Mouse (Mus musculus) forebrain, embryonic 12.5 days (tissue): ENCODE data around the gene Chrna1. TPM values are rescaled to one million over a fixed set of nuclear protein-coding genes. Genes with fewer than 3 reads are reported as not detected.

Source experiments
- ATAC-seq: fragments of 200-750 bp; cut with Nextera tagmentation; 2 replicates; pipeline ENCODE4 v1.8.0; 2017; ENCODE audit warnings: moderate TSS enrichment; ENCODE audit not compliant: low FRiP score
- H3K27ac ChIP-seq: fragments of 300-500 bp; sonication (generic); 2 replicates; pipeline ENCODE4 v1.5.1; 2016; ENCODE audit warnings: mild to moderate bottlenecking
- H3K27me3 ChIP-seq: fragments of 300-500 bp; sonication (generic); 2 replicates; pipeline ENCODE4 v1.6.1; 2016; ENCODE audit warnings: mild to moderate bottlenecking
- H3K36me3 ChIP-seq: fragments of 300-500 bp; sonication (generic); replicated peaks from 2 replicates; pipeline ENCODE4 v1.6.1; 2016; ENCODE audit warnings: mild to moderate bottlenecking
- H3K4me1 ChIP-seq: fragments of 300-500 bp; sonication (generic); 2 replicates; pipeline ENCODE4 v1.6.1; 2016
- H3K4me2 ChIP-seq: fragments of 300-500 bp; sonication (generic); 2 replicates; pipeline ENCODE4 v1.6.1; 2016; ENCODE audit warnings: mild to moderate bottlenecking, moderate library complexity
- H3K4me3 ChIP-seq: fragments of 300-500 bp; sonication (generic); replicated peaks from 2 replicates; pipeline ENCODE4 v1.5.1; 2016; ENCODE audit warnings: mild to moderate bottlenecking
- H3K9ac ChIP-seq: fragments of 300-500 bp; sonication (generic); 2 replicates; pipeline ENCODE4 v1.6.1; 2016; ENCODE audit warnings: mild to moderate bottlenecking
- H3K9me3 ChIP-seq: fragments of 300-500 bp; sonication (generic); 2 replicates; pipeline ENCODE4 v1.6.1; 2016
- WGBS: fragments of 180-500 bp; shearing (Covaris S2); methylation state at CpG from one replicate; pipeline ENCODE4 v1.1.7; 2016; 5-methylcytosine and 5-hydroxymethylcytosine counted together
- polyA plus RNA-seq: library from polyadenylated mRNA; unstranded; fragments of >200 nt; fragmentation: Nextera tagmentation; extraction: Ambion mirVana; gene quantifications from 2 replicates; pipeline ENCODE4 v1.2.1, GENCODE M21; 2016

The Chrna1 gene
- polyA plus RNA-seq, 1 experiment from 2014 or later = 0.10 TPM

DNA sequence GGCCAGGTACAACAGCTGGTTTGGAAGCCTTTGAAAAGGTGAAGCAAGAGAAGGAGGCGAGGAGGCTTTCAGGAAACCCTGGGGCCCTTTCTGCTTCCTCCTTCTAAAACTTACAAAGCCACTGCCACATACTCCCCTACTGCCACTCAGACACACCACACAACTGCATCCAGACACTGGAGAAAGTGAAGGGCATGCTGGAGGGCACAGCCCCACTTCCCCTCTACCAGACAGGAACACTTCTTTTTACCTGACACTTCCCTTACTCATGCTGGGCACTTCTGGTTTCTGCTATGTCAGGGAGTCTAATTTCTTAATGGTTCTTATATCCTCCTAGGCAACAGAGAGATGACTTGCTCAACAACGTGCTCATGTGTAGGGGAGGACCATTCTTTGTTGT is 31.6 kb downstream of the Chrna1 start:
- H3K36me3 ChIP-seq = no peaks in the 10 kb centered on the region
- peaks cover 3% of the 10 kb centered on the region; the same call in 1 of the 2 replicates for H3K4me1 ChIP-seq
- H3K9me3 ChIP-seq = no peaks in the 10 kb centered on the region
- no peak overlapping the region for H3K27ac ChIP-seq
- H3K4me3 ChIP-seq = no peak overlapping the region
- no peak overlapping the region for H3K4me2 ChIP-seq
- no peak for ATAC-seq
- peaks cover 7% of the 10 kb centered on the region; the same call in 1 of the 2 replicates for H3K27me3 ChIP-seq
- no peak overlapping the region for H3K9ac ChIP-seq
- WGBS = 70% methylated on average over 2 of the region's 2 CpGs

DNA sequence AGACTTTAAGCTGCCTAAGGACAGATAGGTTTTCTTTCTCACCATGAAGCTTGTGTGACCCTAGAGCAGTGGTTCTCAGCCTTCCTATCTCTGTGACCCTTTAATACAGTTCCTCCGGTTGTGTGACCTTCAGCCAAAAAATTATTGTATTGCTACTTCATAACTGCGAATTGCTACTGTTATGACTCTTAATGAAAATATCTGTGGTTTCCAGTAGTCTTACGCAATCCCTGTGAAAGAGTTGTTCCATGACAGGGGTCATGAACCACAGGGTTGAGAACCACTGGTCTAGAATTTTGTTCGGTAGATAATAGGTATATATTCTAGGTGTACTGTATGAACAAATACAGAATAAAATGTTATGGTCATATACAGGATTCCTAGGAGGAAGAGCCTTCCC is 32.9 kb downstream of the Chrna1 start:
- no peaks in the 10 kb centered on the region for H3K9me3 ChIP-seq
- WGBS = 91% methylated on average over 4 of the region's 4 CpGs
- H3K36me3 ChIP-seq = no peaks in the 10 kb centered on the region
- H3K4me3 ChIP-seq = no peak overlapping the region
- H3K4me2 ChIP-seq = no peak overlapping the region
- peaks cover 7% of the 10 kb centered on the region; the same call in 1 of the 2 replicates for H3K27me3 ChIP-seq
- H3K4me1 ChIP-seq = peaks cover 3% of the 10 kb centered on the region; the same call in 1 of the 2 replicates
- no peak overlapping the region for H3K9ac ChIP-seq
- no peak overlapping the region for H3K27ac ChIP-seq
- ATAC-seq = no peak

DNA sequence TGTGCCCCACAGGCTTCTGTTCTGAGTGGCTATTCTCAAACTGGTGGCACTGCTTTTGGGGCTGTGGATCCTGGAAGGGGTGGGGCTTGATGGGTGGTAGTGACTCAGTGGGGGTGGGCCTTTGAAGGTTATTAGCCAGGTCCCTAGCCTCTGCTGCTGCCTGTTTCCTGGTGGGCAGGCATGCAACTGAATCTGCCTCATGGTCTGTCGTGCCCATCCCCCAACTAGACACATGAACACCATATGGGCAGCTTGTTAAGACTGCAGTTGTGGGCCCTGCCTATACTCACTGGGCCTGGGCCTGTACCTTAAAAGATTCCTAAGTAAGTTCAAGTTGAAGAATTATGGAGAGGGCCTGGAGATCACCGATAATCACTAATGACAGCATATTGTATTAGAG is 34.6 kb downstream of the Chrna1 start:
- Histone ChIP-seq H3K4me2 (no peak overlapping the region), H3K4me1 (peaks cover 6% of the 10 kb centered on the region), H3K27me3 (peaks cover 7% of the 10 kb centered on the region; the same call in 1 of the 2 replicates), H3K27ac (no peak overlapping the region), H3K9ac (no peak overlapping the region), H3K4me3 (no peak overlapping the region), H3K36me3 (no peaks in the 10 kb centered on the region), H3K9me3 (no peaks in the 10 kb centered on the region)
- 78% methylated on average over 2 of the region's 2 CpGs for WGBS
- no peak for ATAC-seq

DNA sequence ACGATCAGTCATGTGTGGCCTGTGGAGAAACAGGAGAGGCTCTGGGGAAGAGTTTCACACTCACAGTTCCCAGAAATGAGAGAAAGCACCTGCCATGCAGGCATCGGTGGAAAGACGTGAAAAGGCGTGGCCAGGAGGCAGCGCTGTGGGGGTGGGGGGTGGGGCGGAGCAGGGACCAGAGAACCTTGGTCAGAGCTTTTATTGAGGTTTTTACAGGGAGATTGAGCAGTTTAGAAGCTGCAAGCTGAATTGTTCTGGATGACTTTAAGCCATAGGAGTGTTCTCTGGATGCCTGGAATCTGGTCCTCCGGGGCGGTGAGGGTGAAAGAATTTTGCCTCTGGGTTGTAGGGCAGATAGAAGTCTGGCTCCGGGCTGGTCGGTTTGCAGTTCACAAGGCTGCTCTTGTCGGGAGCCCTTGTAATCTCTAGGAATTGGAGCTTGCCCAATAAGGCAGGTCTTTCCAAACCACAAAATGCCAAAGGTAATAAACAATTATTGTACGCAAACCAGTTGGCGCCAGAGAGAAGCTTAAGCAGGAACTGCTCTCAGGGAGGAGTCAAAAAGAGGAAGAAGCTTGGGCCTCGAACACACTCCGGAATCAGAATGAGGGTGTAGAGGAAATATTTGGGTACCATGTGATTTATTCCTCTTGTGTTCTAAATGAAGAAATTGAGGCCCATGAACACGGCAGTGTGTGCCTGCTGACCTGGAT is 39.5 kb downstream of the Chrna1 start:
- H3K27me3 ChIP-seq = peaks cover 12% of the 10 kb centered on the region; the same call in 1 of the 2 replicates
- peak overlapping the region; percentile 33 for H3K4me2 ChIP-seq
- no peaks in the 10 kb centered on the region for H3K9me3 ChIP-seq
- no peak overlapping the region for H3K27ac ChIP-seq
- no peak for ATAC-seq
- H3K9ac ChIP-seq = no peak overlapping the region
- H3K4me3 ChIP-seq = no peak overlapping the region
- peaks cover 11% of the 10 kb centered on the region for H3K4me1 ChIP-seq
- H3K36me3 ChIP-seq = no peaks in the 10 kb centered on the region
- 43% methylated on average over 16 of the region's 16 CpGs for WGBS

DNA sequence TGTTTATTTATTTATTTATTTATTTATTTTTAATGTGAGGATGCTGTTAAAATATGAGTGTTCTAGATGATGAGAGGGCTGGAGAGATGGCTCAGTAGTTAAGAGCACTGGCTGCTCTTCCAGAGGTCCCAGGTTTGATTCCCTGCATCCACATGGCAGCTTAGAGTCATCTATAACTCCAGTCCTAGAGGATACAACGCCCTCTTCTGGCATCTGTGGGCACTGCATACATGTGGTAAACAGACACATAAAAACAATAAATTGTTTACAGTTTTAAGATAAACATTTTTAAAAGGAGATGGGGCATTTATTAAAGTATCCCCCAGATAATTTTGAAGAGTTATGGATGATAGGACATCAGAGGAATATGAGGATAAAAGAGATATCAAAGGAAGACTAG is 40.4 kb downstream of the Chrna1 start:
- Histone ChIP-seq H3K9ac (no peak overlapping the region), H3K4me2 (no peak overlapping the region), H3K4me3 (no peak overlapping the region), H3K36me3 (no peaks in the 10 kb centered on the region), H3K9me3 (no peaks in the 10 kb centered on the region), H3K4me1 (peaks cover 8% of the 10 kb centered on the region), H3K27me3 (peaks cover 12% of the 10 kb centered on the region; the same call in 1 of the 2 replicates), H3K27ac (no peak overlapping the region)
- WGBS = 38% methylated on average over 1 of the region's 1 CpGs
- ATAC-seq = no peak

- Histone ChIP-seq H3K9ac (no peak overlapping the region), H3K4me2 (no peak overlapping the region), H3K27me3 (peaks cover 11% of the 10 kb centered on the region; the same call in 1 of the 2 replicates), H3K9me3 (no peaks in the 10 kb centered on the region), H3K27ac (no peak overlapping the region), H3K36me3 (no peaks in the 10 kb centered on the region), H3K4me1 (peaks cover 8% of the 10 kb centered on the region), H3K4me3 (no peak overlapping the region)
- WGBS = 87% methylated on average over 3 of the region's 3 CpGs
- ATAC-seq = no peak
Observed at GRCm38 (mm10) chr2:73539141-73539540, 41.0 kb downstream of the Chrna1 start.

- no peaks in the 10 kb centered on the region for H3K36me3 ChIP-seq
Observed at GRCm38 (mm10) chr2:73538590-73538989, 41.5 kb downstream of the Chrna1 start.

DNA sequence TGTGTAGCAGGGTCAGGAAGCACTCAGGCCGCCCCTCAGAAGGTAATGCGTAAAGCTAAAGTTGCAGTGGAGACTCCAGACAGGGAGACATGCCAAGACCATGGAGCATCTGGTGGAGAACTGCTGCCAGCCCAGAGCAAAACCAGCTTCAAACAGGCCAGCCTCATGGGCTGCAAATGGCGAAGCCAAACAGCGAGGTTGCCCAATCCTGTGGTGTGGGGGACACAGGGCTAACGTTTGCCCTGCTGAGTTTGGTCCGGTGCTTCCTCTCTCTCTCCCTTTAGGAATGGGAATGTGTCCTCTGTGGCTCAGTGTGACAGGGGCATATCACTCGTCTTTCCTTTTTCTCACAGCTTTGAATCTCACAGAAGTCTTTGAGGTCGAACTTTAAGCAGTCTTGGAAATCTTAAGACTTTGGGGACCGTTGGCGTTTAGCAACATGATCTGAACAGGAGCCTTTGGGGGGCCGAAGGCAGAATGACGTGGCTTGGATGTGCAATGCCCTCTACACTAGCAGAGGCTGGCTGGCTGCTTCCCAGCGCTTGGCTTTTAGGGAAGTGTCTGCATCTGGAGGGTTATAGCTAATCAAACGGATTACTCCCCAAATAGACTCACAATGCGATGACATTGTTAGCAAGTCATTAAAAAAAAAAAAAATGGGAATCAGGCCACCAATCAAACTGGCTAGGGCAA is 43.9 kb downstream of the Chrna1 start:
- Histone ChIP-seq H3K4me3 (no peak overlapping the region), H3K27ac (no peak overlapping the region), H3K4me1 (peaks cover 8% of the 10 kb centered on the region), H3K4me2 (no peak overlapping the region), H3K27me3 (0 out of 2 replicates have a peak, but pooled peaks cover 5% of the 10 kb centered on the region), H3K9me3 (no peaks in the 10 kb centered on the region), H3K9ac (no peak overlapping the region), H3K36me3 (no peaks in the 10 kb centered on the region)
- ATAC-seq = no peak
- WGBS = 83% methylated on average over 15 of the region's 15 CpGs

More at GRCm38 (mm10) chr2:73538590-73538989, 41.5 kb downstream of the Chrna1 start:
- H3K27ac ChIP-seq = no peak overlapping the region
- no peaks in the 10 kb centered on the region for H3K9me3 ChIP-seq
- ATAC-seq = no peak
- peaks cover 8% of the 10 kb centered on the region for H3K4me1 ChIP-seq
- no peak overlapping the region for H3K9ac ChIP-seq
- WGBS = 84% methylated on average over 13 of the region's 13 CpGs
- no peak overlapping the region for H3K4me3 ChIP-seq
- H3K4me2 ChIP-seq = no peak overlapping the region
- H3K27me3 ChIP-seq = peaks cover 5% of the 10 kb centered on the region; the same call in 1 of the 2 replicates

- 0 out of 2 replicates have a peak, but pooled peaks cover 5% of the 10 kb centered on the region for H3K27me3 ChIP-seq
- H3K4me1 ChIP-seq = peaks cover 9% of the 10 kb centered on the region; the same call in 1 of the 2 replicates
- 62% methylated on average over 10 of the region's 10 CpGs for WGBS
- no peaks in the 10 kb centered on the region for H3K9me3 ChIP-seq
- no peaks in the 10 kb centered on the region for H3K36me3 ChIP-seq
- H3K4me3 ChIP-seq = no peak overlapping the region
- no peak overlapping the region for H3K27ac ChIP-seq
- H3K9ac ChIP-seq = no peak overlapping the region
- no peak overlapping the region for H3K4me2 ChIP-seq
- no peak for ATAC-seq
Observed at GRCm38 (mm10) chr2:73534720-73535119, 45.4 kb downstream of the Chrna1 start.

GRCm38 (mm10) chr2:73530487-73530886 is 49.7 kb downstream of the Chrna1 start:
- no peaks in the 10 kb centered on the region for H3K27me3 ChIP-seq
- H3K9ac ChIP-seq = no peak overlapping the region
- ATAC-seq = no peak
- H3K4me3 ChIP-seq = no peak overlapping the region
- peaks cover 22% of the 10 kb centered on the region for H3K4me1 ChIP-seq
- 82% methylated on average over 5 of the region's 5 CpGs for WGBS
- no peaks in the 10 kb centered on the region for H3K9me3 ChIP-seq
- no peak overlapping the region for H3K27ac ChIP-seq
- H3K36me3 ChIP-seq = no peaks in the 10 kb centered on the region
- H3K4me2 ChIP-seq = no peak overlapping the region

- 2% methylated on average over 53 of the region's 66 CpGs for WGBS
- no peaks in the 10 kb centered on the region for H3K27me3 ChIP-seq
- peak within 1 kb of the TSS; percentile 90 for H3K9ac ChIP-seq
- peak within 1 kb of the TSS; percentile 88 for H3K4me2 ChIP-seq
- peaks cover 22% of the 10 kb centered on the region for H3K4me1 ChIP-seq
- peak; percentile 85 for ATAC-seq
- peak within 1 kb of the TSS; percentile 80 for H3K4me3 ChIP-seq
- H3K36me3 ChIP-seq = no peaks in the 10 kb centered on the region
- H3K9me3 ChIP-seq = no peaks in the 10 kb centered on the region
- H3K27ac ChIP-seq = peak within 1 kb of the TSS; percentile 59
Observed at GRCm38 (mm10) chr2:73529356-73530330, 50.5 kb downstream of the Chrna1 start, which contains the start of gene Wipf1. Gene Wipf1, minus strand, starts transcription at chr2:73529734.
